Mouse (Mus musculus) ES-Bruce4 (cell line): ENCODE results near the gene Zbtb45. TPM values are rescaled to one million over a fixed set of nuclear protein-coding genes. Genes with fewer than 3 reads are reported as not detected.

ENCODE experiments used
- H3K27ac ChIP-seq: 2 replicates; pipeline ENCODE4 v1.5.1; 2012; ENCODE audit warnings: low read length, inconsistent platforms; ENCODE audit not compliant: insufficient read depth
- H3K27me3 ChIP-seq: 2 replicates; pipeline ENCODE4 v1.6.1; 2012; ENCODE audit warnings: mild to moderate bottlenecking, low read length, inconsistent platforms; ENCODE audit not compliant: control insufficient read depth, poor library complexity, insufficient read depth, severe bottlenecking
- H3K36me3 ChIP-seq: 2 replicates; pipeline ENCODE4 v1.6.1; 2012; ENCODE audit warnings: inconsistent platforms, mild to moderate bottlenecking, low read length, moderate library complexity; ENCODE audit not compliant: control insufficient read depth, poor library complexity, insufficient read depth, severe bottlenecking
- H3K4me1 ChIP-seq: one replicate; pipeline ENCODE4 v1.8.1; 2011; ENCODE audit warnings: low read length; ENCODE audit not compliant: control insufficient read depth, insufficient read depth
- H3K4me3 ChIP-seq: 2 replicates; pipeline ENCODE4 v1.5.1; 2011; ENCODE audit warnings: low read depth, mild to moderate bottlenecking, low read length
- H3K9ac ChIP-seq: 2 replicates; pipeline ENCODE4 v1.6.1; 2012; ENCODE audit warnings: low read depth, mild to moderate bottlenecking, inconsistent platforms; ENCODE audit not compliant: poor library complexity, severe bottlenecking
- H3K9me3 ChIP-seq: replicated peaks from 2 replicates; pipeline ENCODE4 v1.6.1; 2012; ENCODE audit warnings: mild to moderate bottlenecking, low read length, inconsistent platforms; ENCODE audit not compliant: control insufficient read depth, poor library complexity, insufficient read depth, severe bottlenecking
- CTCF ChIP-seq: IDR thresholded peaks from one replicate; pipeline ENCODE4 v1.8.1; 2011; ENCODE audit warnings: low read depth, low read length
- EP300 ChIP-seq: IDR thresholded peaks from 2 replicates; pipeline ENCODE4 v1.6.1; 2011; ENCODE audit warnings: low read depth, low read length; ENCODE audit not compliant: insufficient read depth
- POLR2A ChIP-seq: IDR thresholded peaks from one replicate; pipeline ENCODE4 v1.8.1; 2011; ENCODE audit warnings: low read length; ENCODE audit not compliant: insufficient read depth
- polyA plus RNA-seq: library from polyadenylated mRNA; stranded (reverse); fragments of >200 nt; gene quantifications from 2 replicates; pipeline ENCODE4 v1.2.4, GENCODE M21; 2011; ENCODE audit warnings: low read depth; ENCODE audit not compliant: missing spikeins, insufficient read depth, insufficient read length

The Zbtb45 gene
- polyA plus RNA-seq, 1 experiment, result 22.7 TPM

- TF ChIP-seq POLR2A, result no peak
- no peak for TF ChIP-seq EP300
- TF ChIP-seq CTCF, result no peak
- no peaks in the 10 kb centered on the region for H3K9me3 ChIP-seq
- H3K27me3 ChIP-seq, result no peaks in the 10 kb centered on the region
- no peak within 1 kb of the TSS for H3K9ac ChIP-seq
- no peak within 1 kb of the TSS for H3K4me3 ChIP-seq
- no peaks in the 10 kb centered on the region for H3K4me1 ChIP-seq
- H3K27ac ChIP-seq, result no peak within 1 kb of the TSS
- no peaks in the 10 kb centered on the region for H3K36me3 ChIP-seq
Measured at GRCm38 (mm10) chr7:12998053-12998452, 11.8 kb downstream of the Zbtb45 start, which contains the start of gene Slc27a5. TSS of gene Slc27a5 (minus strand) at chr7:12998192.

DNA sequence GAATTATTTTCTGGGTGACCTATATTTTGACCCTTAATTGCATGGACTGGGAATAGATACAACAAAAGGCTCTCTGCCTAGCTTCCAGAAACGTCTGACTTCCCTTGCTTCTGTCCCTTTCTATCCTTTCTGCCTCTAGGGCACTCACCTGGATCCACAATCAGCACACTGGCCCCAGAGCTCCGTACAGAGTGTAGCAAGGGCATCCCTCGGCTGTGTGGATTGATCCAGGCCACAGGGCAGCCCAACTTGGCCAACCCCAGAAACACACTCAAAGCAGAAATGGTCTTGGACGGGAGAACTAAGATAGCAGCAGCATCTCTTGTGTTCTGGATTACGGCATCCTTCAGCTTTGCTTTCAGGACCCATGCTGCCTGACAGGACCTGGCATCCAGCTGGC, 12.6 kb downstream of the Zbtb45 start:
- H3K27me3 ChIP-seq, result no peaks in the 10 kb centered on the region
- no peak for TF ChIP-seq CTCF
- TF ChIP-seq EP300, result no peak
- no peak for TF ChIP-seq POLR2A
- no peak overlapping the region for H3K9ac ChIP-seq
- H3K9me3 ChIP-seq, result no peaks in the 10 kb centered on the region
- no peaks in the 10 kb centered on the region for H3K4me1 ChIP-seq
- no peaks in the 10 kb centered on the region for H3K36me3 ChIP-seq
- no peak overlapping the region for H3K4me3 ChIP-seq
- no peak overlapping the region for H3K27ac ChIP-seq

GRCm38 (mm10) chr7:12995862-12996261, 14.0 kb downstream of the Zbtb45 start:
- TF ChIP-seq CTCF (no peak), POLR2A (no peak), EP300 (no peak)
- no peaks in the 10 kb centered on the region for H3K9me3 ChIP-seq
- no peak overlapping the region for H3K27ac ChIP-seq
- no peaks in the 10 kb centered on the region for H3K4me1 ChIP-seq
- no peaks in the 10 kb centered on the region for H3K36me3 ChIP-seq
- H3K27me3 ChIP-seq, result no peaks in the 10 kb centered on the region
- no peak overlapping the region for H3K9ac ChIP-seq
- H3K4me3 ChIP-seq, result no peak overlapping the region

GRCm38 (mm10) chr7:12993148-12993547, 16.7 kb downstream of the Zbtb45 start:
- Histone ChIP-seq H3K9me3 (no peaks in the 10 kb centered on the region), H3K4me1 (no peaks in the 10 kb centered on the region), H3K4me3 (no peak overlapping the region), H3K9ac (no peak overlapping the region), H3K27me3 (no peaks in the 10 kb centered on the region), H3K27ac (no peak overlapping the region), H3K36me3 (no peaks in the 10 kb centered on the region)
- TF ChIP-seq POLR2A, result no peak
- no peak for TF ChIP-seq EP300
- TF ChIP-seq CTCF, result no peak

- TF ChIP-seq CTCF, result no peak
- TF ChIP-seq POLR2A, result no peak
- TF ChIP-seq EP300, result no peak
- Histone ChIP-seq H3K9ac (no peak overlapping the region), H3K27ac (no peak overlapping the region), H3K27me3 (no peaks in the 10 kb centered on the region), H3K36me3 (no peaks in the 10 kb centered on the region), H3K9me3 (no peaks in the 10 kb centered on the region), H3K4me3 (no peak overlapping the region), H3K4me1 (no peaks in the 10 kb centered on the region)
Measured at GRCm38 (mm10) chr7:12992222-12992621, 17.6 kb downstream of the Zbtb45 start.

DNA sequence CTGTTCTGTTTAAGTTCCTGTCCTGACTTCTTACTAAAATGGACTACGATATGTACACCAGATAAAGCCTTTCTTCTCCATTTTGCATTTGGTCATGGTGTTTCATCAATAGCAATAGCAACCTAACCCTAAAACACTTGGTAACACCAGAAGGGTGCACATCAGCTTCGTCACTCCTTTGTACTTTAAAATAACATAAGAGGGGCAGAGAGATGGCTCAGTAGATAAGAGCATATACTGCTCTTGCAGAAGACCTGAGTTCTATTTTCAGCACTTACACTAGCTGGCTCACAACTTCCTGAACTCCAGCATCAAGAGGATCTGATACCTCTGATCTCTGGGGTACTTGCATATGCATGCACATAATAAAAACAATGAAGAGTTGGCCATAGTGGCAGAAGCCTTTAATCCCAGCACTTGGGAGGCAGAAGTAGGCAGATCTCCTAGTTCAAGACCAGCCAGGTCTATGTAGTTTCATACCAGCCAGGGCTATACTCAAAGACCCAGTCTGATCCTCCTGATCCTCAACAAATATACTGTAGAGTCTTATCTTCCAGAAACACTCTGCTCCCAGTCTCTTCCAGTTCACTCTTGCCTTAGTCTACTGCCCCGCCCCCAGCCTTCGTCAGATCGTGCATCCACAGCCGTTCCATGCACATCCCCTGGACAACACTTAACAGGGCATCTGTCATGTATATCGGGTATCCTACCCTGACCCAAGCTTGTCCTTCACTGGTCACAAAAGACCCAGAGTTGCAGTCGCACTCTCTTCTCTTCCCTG, 22.2 kb downstream of the Zbtb45 start:
- Histone ChIP-seq H3K36me3 (no peaks in the 10 kb centered on the region), H3K9me3 (no peaks in the 10 kb centered on the region), H3K4me1 (no peaks in the 10 kb centered on the region), H3K9ac (no peak overlapping the region), H3K27me3 (no peaks in the 10 kb centered on the region), H3K27ac (no peak overlapping the region), H3K4me3 (no peak overlapping the region)
- TF ChIP-seq POLR2A (no peak), EP300 (no peak), CTCF (no peak)
